Mouse (Mus musculus) frontal cortex, postnatal 25 days (tissue): Measurements from ENCODE around the gene Rex1bd.

Experiments used
- DNase-seq, 2 experiments: peaks; one replicate each; pipeline ENCODE4 v3.0.0; 2022; ENCODE audit warnings: low spot score in 2 of 2

Gene Rex1bd

GRCm38 (mm10) chr8:70506328-70507026 is at the start of gene Rex1bd:
Rex1bd (minus strand) TSS chr8:70506752.
- DNase-seq: peak; percentile 91 to 94

- DNase-seq: no peak
These were observed 48.7 kb upstream of the Rex1bd start for GRCm38 (mm10) chr8:70555079-70555747.

GRCm38 (mm10) chr8:70553740-70554139 is 47.2 kb upstream of the Rex1bd start:
- DNase-seq: no peak

GRCm38 (mm10) chr8:70552836-70553235 is 46.3 kb upstream of the Rex1bd start:
- DNase-seq: no peak

- DNase-seq: no peak
These were observed 45.1 kb upstream of the Rex1bd start for GRCm38 (mm10) chr8:70551558-70552161.

- no peak for DNase-seq
These were observed 43.0 kb upstream of the Rex1bd start for GRCm38 (mm10) chr8:70549412-70550184.

- no peak for DNase-seq
These were observed 41.2 kb upstream of the Rex1bd start for GRCm38 (mm10) chr8:70547762-70548161.

GRCm38 (mm10) chr8:70546412-70546811 is 39.9 kb upstream of the Rex1bd start:
- no peak for DNase-seq

GRCm38 (mm10) chr8:70544200-70544687 is 37.7 kb upstream of the Rex1bd start:
- DNase-seq: no peak

- DNase-seq: no peak
These were observed 34.5 kb upstream of the Rex1bd start for GRCm38 (mm10) chr8:70541081-70541480.

GRCm38 (mm10) chr8:70540507-70541071 is 34.0 kb upstream of the Rex1bd start:
- no peak for DNase-seq

- DNase-seq: no peak
These were observed 33.5 kb upstream of the Rex1bd start for GRCm38 (mm10) chr8:70540013-70540506.

- peak; percentile 99 for DNase-seq
These were observed 32.7 kb upstream of the Rex1bd start, which contains the start of gene Ell for GRCm38 (mm10) chr8:70539077-70539813. Ell (plus strand) TSS chr8:70539457.

- peak; percentile 96 to 99 for DNase-seq
These were observed 32.1 kb upstream of the Rex1bd start for GRCm38 (mm10) chr8:70538633-70539076.

- no peak for DNase-seq
These were observed 31.6 kb upstream of the Rex1bd start for GRCm38 (mm10) chr8:70538024-70538579.

GRCm38 (mm10) chr8:70535701-70536100 is 29.1 kb upstream of the Rex1bd start:
- DNase-seq: no peak

GRCm38 (mm10) chr8:70535221-70535620 is 28.7 kb upstream of the Rex1bd start:
- DNase-seq: no peak

GRCm38 (mm10) chr8:70534281-70534680 is 27.7 kb upstream of the Rex1bd start:
- no peak for DNase-seq

- DNase-seq: no peak
These were observed 23.8 kb upstream of the Rex1bd start for GRCm38 (mm10) chr8:70530314-70530713.

GRCm38 (mm10) chr8:70529741-70530161 is 23.2 kb upstream of the Rex1bd start:
- DNase-seq: no peak
